Mouse (Mus musculus) midbrain, embryonic 14.5 days (tissue): ENCODE data around the gene Tas2r144. TPM values are rescaled to one million over a fixed set of nuclear protein-coding genes. Genes with fewer than 3 reads are reported as not detected.

Experiments used
- ATAC-seq: fragments of 200-750 bp; cut with Nextera tagmentation; 2 replicates; pipeline ENCODE4 v1.8.0; 2017; ENCODE audit warnings: moderate number of reproducible peaks, moderate library complexity; ENCODE audit not compliant: low FRiP score, low TSS enrichment
- DNase-seq: peaks from one replicate; pipeline ENCODE4 v3.0.0-alpha.2; 2015
- H3K27ac ChIP-seq: fragments of 300-500 bp; sonication (generic); replicated peaks from 2 replicates; pipeline ENCODE4 v1.5.1; 2014; ENCODE audit warnings: mild to moderate bottlenecking, low read depth, low read length, moderate library complexity
- H3K27me3 ChIP-seq: fragments of 300-500 bp; sonication (generic); 2 replicates; pipeline ENCODE4 v1.6.1; 2014; ENCODE audit warnings: low read length, control low read depth, mixed read lengths; ENCODE audit not compliant: control insufficient read depth, insufficient read depth
- H3K36me3 ChIP-seq: fragments of 300-500 bp; sonication (generic); 2 replicates; pipeline ENCODE4 v1.6.1; 2014; ENCODE audit warnings: low read length, control low read depth; ENCODE audit not compliant: control insufficient read depth, insufficient read depth
- H3K4me1 ChIP-seq: fragments of 300-500 bp; sonication (generic); 2 replicates; pipeline ENCODE4 v1.6.1; 2014; ENCODE audit warnings: mild to moderate bottlenecking, antibody characterized with exemption, low read length, control low read depth; ENCODE audit not compliant: control insufficient read depth, insufficient read depth
- H3K4me2 ChIP-seq: fragments of 300-500 bp; sonication (generic); 2 replicates; pipeline ENCODE4 v1.6.1; 2014; ENCODE audit warnings: mild to moderate bottlenecking, low read length, moderate library complexity
- H3K4me3 ChIP-seq: fragments of 300-500 bp; sonication (generic); replicated peaks from 2 replicates; pipeline ENCODE4 v1.5.1; 2014; ENCODE audit warnings: low read depth, low read length
- H3K9ac ChIP-seq: fragments of 300-500 bp; sonication (generic); replicated peaks from 2 replicates; pipeline ENCODE4 v1.6.1; 2014; ENCODE audit warnings: mild to moderate bottlenecking, low read length, moderate library complexity
- H3K9me3 ChIP-seq: fragments of 300-500 bp; sonication (generic); 2 replicates; pipeline ENCODE4 v1.6.1; 2016; ENCODE audit warnings: low read length, control low read depth, mixed read lengths; ENCODE audit not compliant: control insufficient read depth
- WGBS: fragments of 180-500 bp; shearing (Covaris S2); extraction: QIAGEN DNeasy Blood & Tissue Kit; methylation state at CpG from one replicate; pipeline ENCODE4 v1.1.7; 2014; 5-methylcytosine and 5-hydroxymethylcytosine counted together
- polyA plus RNA-seq: library from polyadenylated mRNA; unstranded; fragments of >200 nt; fragmentation: Nextera tagmentation; extraction: Ambion mirVana; gene quantifications from 2 replicates; pipeline ENCODE4 v1.2.1, GENCODE M21; 2014

Tas2r144 gene
- polyA plus RNA-seq, 1 experiment from 2014 or later = not detected

- H3K4me1 ChIP-seq = 0 out of 2 replicates have a peak, but pooled peaks cover 2% of the 10 kb centered on the region
- H3K9me3 ChIP-seq = no peaks in the 10 kb centered on the region
- no peak overlapping the region for H3K4me3 ChIP-seq
- 20% methylated on average over 11 of the region's 11 CpGs for WGBS
- no peak overlapping the region for H3K9ac ChIP-seq
- H3K27ac ChIP-seq = no peak overlapping the region
- peak; percentile 76 for DNase-seq
- peak; percentile 57 for ATAC-seq
- no peaks in the 10 kb centered on the region for H3K27me3 ChIP-seq
- no peaks in the 10 kb centered on the region for H3K36me3 ChIP-seq
- H3K4me2 ChIP-seq = no peak overlapping the region
These were observed 42.3 kb downstream of the Tas2r144 start for GRCm38 (mm10) chr6:42257303-42257863.

DNA sequence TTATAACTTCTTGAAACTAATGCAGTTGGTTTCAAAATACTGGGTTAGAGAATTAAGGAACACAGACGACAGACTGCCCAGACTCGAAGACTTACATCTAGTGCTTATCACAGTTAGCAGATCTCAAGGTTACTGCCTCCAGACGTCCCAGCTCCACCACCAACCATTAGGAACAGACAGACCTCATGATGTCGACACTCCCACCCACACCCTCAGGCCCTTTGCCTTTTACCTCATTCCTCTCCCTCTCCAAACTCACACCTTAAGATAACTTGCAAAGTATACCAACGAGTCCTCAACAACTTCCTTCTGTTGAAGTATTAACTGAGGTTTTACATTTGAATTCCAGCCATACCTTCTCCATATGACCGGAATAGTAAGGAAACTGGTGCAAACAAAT is 45.3 kb downstream of the Tas2r144 start:
- WGBS = 81% methylated on average over 6 of the region's 6 CpGs

DNA sequence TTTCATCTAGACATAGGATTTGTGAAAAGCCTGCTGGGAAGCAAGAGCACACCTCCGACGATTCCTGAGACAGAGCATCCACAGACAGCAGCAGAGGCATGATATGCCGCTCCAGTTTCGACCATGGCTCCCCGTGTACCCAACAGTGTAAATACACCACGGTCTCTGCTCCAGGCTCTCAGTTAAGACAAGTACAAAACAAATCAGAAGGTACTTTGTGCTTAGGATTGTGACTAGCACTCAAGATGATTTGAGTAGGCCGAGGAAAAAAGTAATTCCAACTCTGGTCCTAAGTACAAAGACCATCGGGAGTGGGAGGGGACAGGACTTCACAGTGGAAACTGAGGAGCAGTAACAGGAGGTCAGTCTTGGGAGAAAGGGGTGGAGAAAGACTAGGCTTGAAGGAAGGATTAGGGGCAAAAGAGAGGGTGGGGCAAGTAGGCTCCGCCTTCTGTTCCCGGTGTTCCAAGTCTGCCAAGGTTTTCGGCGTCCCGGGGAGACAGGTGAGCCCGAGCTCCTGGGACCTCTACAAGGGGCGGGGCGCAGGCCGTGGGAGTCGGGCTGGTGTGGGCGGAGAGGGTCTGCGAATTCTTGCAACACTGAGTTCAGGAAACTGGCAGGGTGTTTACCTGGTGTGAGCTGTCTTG is 46.5 kb downstream of the Tas2r144 start, which contains the start of gene Tmem139:
Tmem139 (plus strand) TSS at position 447 of the 647 bp plus-strand sequence.
- Histone ChIP-seq H3K4me1 (peaks cover 9% of the 10 kb centered on the region), H3K9ac (no peak within 1 kb of the TSS), H3K36me3 (no peaks in the 10 kb centered on the region), H3K27me3 (no peaks in the 10 kb centered on the region), H3K27ac (no peak within 1 kb of the TSS), H3K9me3 (no peaks in the 10 kb centered on the region), H3K4me3 (no peak within 1 kb of the TSS), H3K4me2 (no peak within 1 kb of the TSS)
- WGBS = 23% methylated on average over 20 of the region's 20 CpGs
- DNase-seq (no peak), ATAC-seq (no peak)

More for the DNA sequence above, 45.3 kb downstream of the Tas2r144 start:
- H3K9me3 ChIP-seq = no peaks in the 10 kb centered on the region
- H3K27ac ChIP-seq = no peak overlapping the region
- H3K4me2 ChIP-seq = no peak overlapping the region
- no peak for DNase-seq
- no peak overlapping the region for H3K4me3 ChIP-seq
- no peak for ATAC-seq
- 0 out of 2 replicates have a peak, but pooled peaks cover 2% of the 10 kb centered on the region for H3K4me1 ChIP-seq
- H3K27me3 ChIP-seq = no peaks in the 10 kb centered on the region
- H3K9ac ChIP-seq = no peak overlapping the region
- H3K36me3 ChIP-seq = no peaks in the 10 kb centered on the region

- WGBS = under 1% methylated on average over 50 of the region's 51 CpGs
- H3K4me3 ChIP-seq = peak within 1 kb of the TSS; percentile 92
These were observed 49.6 kb downstream of the Tas2r144 start, which contains the start of gene Casp2 for GRCm38 (mm10) chr6:42264626-42265312. Casp2 (plus strand) TSS chr6:42264985.

More at GRCm38 (mm10) chr6:42264626-42265312, 49.6 kb downstream of the Tas2r144 start, which contains the start of gene Casp2:
- Histone ChIP-seq H3K36me3 (peaks cover 26% of the 10 kb centered on the region), H3K4me2 (peak within 1 kb of the TSS; percentile 86), H3K9ac (peak within 1 kb of the TSS; percentile 93), H3K27ac (peak within 1 kb of the TSS; percentile 91), H3K27me3 (no peaks in the 10 kb centered on the region), H3K9me3 (no peaks in the 10 kb centered on the region), H3K4me1 (peaks cover 15% of the 10 kb centered on the region)
- peak; percentile 99 for DNase-seq
- peak; percentile 99 for ATAC-seq

Other genes starting within 250 kb of the Tas2r144 start
- gene Sval3, start 247.2 kb upstream of the Tas2r144 start, polyA plus RNA-seq = not detected in 2 replicates
- not detected in 2 replicates for gene Sva, start 176.9 kb upstream of the Tas2r144 start, polyA plus RNA-seq
- not detected in 2 replicates for gene Tas2r139, start 74.4 kb upstream of the Tas2r144 start, polyA plus RNA-seq
- 8.4 and 10.2 TPM in 2 replicates for gene Gstk1, start 30.6 kb downstream of the Tas2r144 start, polyA plus RNA-seq
- gene Tmem139, start 46.6 kb downstream of the Tas2r144 start, polyA plus RNA-seq = 0.18 TPM in 1 of 2 replicates, not detected in the other
- gene Casp2, start 49.7 kb downstream of the Tas2r144 start, polyA plus RNA-seq = 41.9 and 51.0 TPM in 2 replicates
- 2.8 and 3.4 TPM in 2 replicates for gene Clcn1, start 71.4 kb downstream of the Tas2r144 start, polyA plus RNA-seq
- 4.6 and 6.2 TPM in 2 replicates for gene Fam131b, start 109.3 kb downstream of the Tas2r144 start, polyA plus RNA-seq
- gene Zyx, start 134.3 kb downstream of the Tas2r144 start, polyA plus RNA-seq = 42.1 and 55.7 TPM in 2 replicates
- gene Epha1, start 157.9 kb downstream of the Tas2r144 start, polyA plus RNA-seq = 0.09 and 0.14 TPM in 2 replicates
- gene Tas2r143, start 184.9 kb downstream of the Tas2r144 start, polyA plus RNA-seq = not detected in 2 replicates
- gene Tas2r135, start 190.1 kb downstream of the Tas2r144 start, polyA plus RNA-seq = not detected in 2 replicates
- not detected in 2 replicates for gene Tas2r126, start 219.2 kb downstream of the Tas2r144 start, polyA plus RNA-seq
- not detected in 2 replicates for gene Olfr458, start 249.9 kb downstream of the Tas2r144 start, polyA plus RNA-seq